8 mouse cellular contexts compared by ENCODE assay signal in genomic region chr19:4711601-4712155, GRCm38 (mm10). TPM values are rescaled to one million over a fixed set of nuclear protein-coding genes. Genes with fewer than 3 reads are reported as not detected.
DNase-seq lines count a peak whose midpoint lies in the region; ATAC-seq and TF ChIP-seq lines count a peak whose summit lies in the region.

No protein-coding gene starts in this region.

- 2% methylated on average over 34 of the region's 65 CpGs for WGBS in intestine, postnatal 0 days
- WGBS in olfactory bulb, adult 2 months, result 4% methylated on average over 65 of the region's 65 CpGs

- peak overlapping the region; percentile 81 for H3K4me2 ChIP-seq in intestine, postnatal 0 days (replicated peaks; ENCODE audit: low read depth)

- no peaks in the 10 kb centered on the region for H3K36me3 ChIP-seq in testis, adult 2 months (ENCODE audit: control insufficient read depth, insufficient read depth, low read length)
- H3K36me3 ChIP-seq in intestine, postnatal 0 days (ENCODE audit: control insufficient read depth, insufficient read depth), result no peaks in the 10 kb centered on the region

- DNase-seq in frontal cortex, postnatal 25 days (ENCODE audit: low spot score in 2 of 2), result no peak
- DNase-seq in testis, postnatal 10 days (ENCODE audit: low spot score), result no peak
- DNase-seq in frontal cortex, adult 2 months (ENCODE audit: extremely low spot score in 1 of 2, low spot score in 1 of 2), result no peak

- peak overlapping the region; percentile 26 for H3K9ac ChIP-seq in intestine, postnatal 0 days (ENCODE audit: low read depth, low read length)

- ATAC-seq in frontal cortex, adult (ENCODE audit: low TSS enrichment), result peak; percentile 7; the same call in 1 of the 2 replicates
- no peak for ATAC-seq in intestine, postnatal 0 days
- ATAC-seq in CD4-positive, CD25-positive, alpha-beta regulatory T cell, adult 4 months, result no peak

- peaks cover 12% of the 10 kb centered on the region for H3K4me1 ChIP-seq in testis, adult 2 months (ENCODE audit: control insufficient read depth, insufficient read depth, low read length)
- no peaks in the 10 kb centered on the region for H3K4me1 ChIP-seq in intestine, postnatal 0 days (replicated peaks; ENCODE audit: control insufficient read depth, insufficient read depth, low read length)
- peaks cover 16% of the 10 kb centered on the region for H3K4me1 ChIP-seq in olfactory bulb, adult 2 months (ENCODE audit: control insufficient read depth, insufficient read depth, low read length)

- TF ChIP-seq CTCF in testis, adult 2 months (IDR thresholded peaks at IDR 0.05; ENCODE audit: control insufficient read depth, insufficient read depth, insufficient replicate concordance, low read depth, low read length), result no peak
- TF ChIP-seq CTCF in intestine, postnatal 0 days (IDR thresholded peaks at IDR 0.05; ENCODE audit: low read depth), result no peak
- TF ChIP-seq CTCF in olfactory bulb, adult 2 months (IDR thresholded peaks at IDR 0.05; ENCODE audit: insufficient read depth, low read depth, low read length), result no peak

- no peaks in the 10 kb centered on the region for H3K9me3 ChIP-seq in intestine, postnatal 0 days (ENCODE audit: control insufficient read depth)

- peak overlapping the region; percentile 10 for H3K27ac ChIP-seq in testis, adult 2 months (ENCODE audit: control insufficient read depth, insufficient read depth, low read depth, low read length)
- H3K27ac ChIP-seq in intestine, postnatal 0 days (ENCODE audit: low read depth, low read length), result no peak overlapping the region
- H3K27ac ChIP-seq in olfactory bulb, adult 2 months (ENCODE audit: insufficient read depth, low read depth, low read length), result peak overlapping the region; percentile 98

- peak overlapping the region; percentile 87 for H3K4me3 ChIP-seq in testis, adult 2 months (ENCODE audit: control insufficient read depth, low read depth, low read length)
- peak overlapping the region; percentile 46 for H3K4me3 ChIP-seq in intestine, postnatal 0 days (ENCODE audit: low read depth, low read length)
- peak overlapping the region; percentile 72 for H3K4me3 ChIP-seq in olfactory bulb, adult 2 months (ENCODE audit: insufficient read depth, low read depth, low read length)

- no peak for TF ChIP-seq POLR2A in testis, adult 2 months (IDR thresholded peaks at IDR 0.05; ENCODE audit: control insufficient read depth, low read depth, low read length)
- no peak for TF ChIP-seq POLR2A in olfactory bulb, adult 2 months (IDR thresholded peaks at IDR 0.05; ENCODE audit: insufficient read depth, low read depth, low read length)

- H3K27me3 ChIP-seq in testis, adult 2 months (ENCODE audit: control insufficient read depth, insufficient read depth, low read length), result no peaks in the 10 kb centered on the region
- peaks cover 46% of the 10 kb centered on the region for H3K27me3 ChIP-seq in intestine, postnatal 0 days (replicated peaks; ENCODE audit: control insufficient read depth, insufficient read depth, low read length)

RNA-seq across cellular contexts. Expression of gene Sptbn2, which starts 0.7 kb away (rescaled TPM):
- 1.1 and 1.3 TPM in 2 replicates for polyA plus RNA-seq in testis, adult 2 months (2012; rRNA removed)
- polyA plus RNA-seq in intestine, postnatal 0 days (2015; fragmentation: Nextera tagmentation; extraction: Ambion mirVana), result 0.27 and 0.31 TPM in 2 replicates
- polyA plus RNA-seq in olfactory bulb, adult 2 months (2012; ENCODE audit: insufficient read depth, insufficient read length, low replicate concordance, missing spikeins), result 60.8 TPM in 1 of 2 replicates, not detected in the other
- polyA plus RNA-seq in frontal cortex, adult 2 months (2012; rRNA removed), result 186 and 200 TPM in 2 replicates
- under 1 TPM; 0.13 to 0.18 TPM for polyA plus RNA-seq in CD4-positive, CD25-positive, alpha-beta regulatory T cell, adult 4 months (2017; shearing (Covaris generic))

RNA-seq across cellular contexts. Expression of gene Gm960, which starts 13.2 kb away (rescaled TPM):
- 4.9 and 5.1 TPM in 2 replicates for polyA plus RNA-seq in testis, adult 2 months (2012; rRNA removed)
- polyA plus RNA-seq in intestine, postnatal 0 days (2015; fragmentation: Nextera tagmentation; extraction: Ambion mirVana), result 1.0 and 1.1 TPM in 2 replicates
- not detected in 2 replicates for polyA plus RNA-seq in olfactory bulb, adult 2 months (2012; ENCODE audit: insufficient read depth, insufficient read length, low replicate concordance, missing spikeins)
- polyA plus RNA-seq in frontal cortex, adult 2 months (2012; rRNA removed), result 3.9 and 4.5 TPM in 2 replicates
- not detected for polyA plus RNA-seq in CD4-positive, CD25-positive, alpha-beta regulatory T cell, adult 4 months (2017; shearing (Covaris generic))

RNA-seq across cellular contexts. Expression of gene Rbm4b, which starts 44.6 kb away (rescaled TPM):
- polyA plus RNA-seq in testis, adult 2 months (2012; rRNA removed), result 218 and 233 TPM in 2 replicates
- polyA plus RNA-seq in intestine, postnatal 0 days (2015; fragmentation: Nextera tagmentation; extraction: Ambion mirVana), result 17.0 and 18.3 TPM in 2 replicates
- not detected in 2 replicates for polyA plus RNA-seq in olfactory bulb, adult 2 months (2012; ENCODE audit: insufficient read depth, insufficient read length, low replicate concordance, missing spikeins)
- polyA plus RNA-seq in frontal cortex, adult 2 months (2012; rRNA removed), result 24.3 and 25.3 TPM in 2 replicates
- 100 to 1,000 TPM; 105 to 151 TPM for polyA plus RNA-seq in CD4-positive, CD25-positive, alpha-beta regulatory T cell, adult 4 months (2017; shearing (Covaris generic))

Comparison
In these comparisons a context has a peak if more than half of its experiments do, and no peak if none do; other contexts are left out.
1. RNA of gene Rbm4b, which starts 44.6 kb away (polyA plus RNA-seq): 218 to 233 TPM in testis, adult 2 months, 105 to 151 TPM in CD4-positive, CD25-positive, alpha-beta regulatory T cell, adult 4 months, 24.3 to 25.3 TPM in frontal cortex, adult 2 months and 17.0 to 18.3 TPM in intestine, postnatal 0 days; not detected in olfactory bulb, adult 2 months; every median in the first group is over 10 times any median in the second.
2. Peak in every context shown above with its lines, with median percentiles within 50 percentile points of each other: H3K4me3 ChIP-seq.